Comparison of ENCODE assay signal across 8 mouse cellular contexts in the genomic region with DNA sequence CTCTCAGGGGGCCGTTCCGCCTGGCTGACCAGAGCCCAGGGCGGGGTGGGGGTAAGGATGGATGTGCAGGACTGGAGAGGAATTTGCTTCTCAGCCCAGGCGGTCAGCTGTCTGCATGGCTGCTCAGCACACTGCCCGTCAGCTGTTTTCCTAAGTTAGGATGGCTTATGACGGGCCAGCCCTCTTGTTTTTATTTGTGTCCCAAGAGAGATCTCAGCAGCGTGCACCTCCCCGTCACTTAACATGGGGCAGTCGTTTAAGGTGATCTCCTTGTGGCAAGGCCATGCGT. TPM values are rescaled to one million over a fixed set of nuclear protein-coding genes. Genes with fewer than 3 reads are reported as not detected.
DNase-seq lines count a peak whose midpoint lies in the region; ATAC-seq lines count a peak whose summit lies in the region.

No protein-coding gene starts in this region.

- H3K27ac ChIP-seq in brown adipose tissue, adult 24 weeks (replicated peaks; ENCODE audit: low read depth, low read length): peak overlapping the region; percentile 78
- H3K27ac ChIP-seq in heart, embryonic 16.5 days (ENCODE audit: low read length): peak overlapping the region; percentile 78
- H3K27ac ChIP-seq in neural tube, embryonic 12.5 days: no peak overlapping the region

- H3K36me3 ChIP-seq in heart, embryonic 16.5 days (ENCODE audit: control insufficient read depth, insufficient read depth): peaks cover 2% of the 10 kb centered on the region; the same call in 1 of the 2 replicates
- H3K36me3 ChIP-seq in neural tube, embryonic 12.5 days: no peaks in the 10 kb centered on the region

- H3K4me1 ChIP-seq in brown adipose tissue, adult 24 weeks (ENCODE audit: control insufficient read depth, insufficient read depth, insufficient read length, low read length): peaks cover 27% of the 10 kb centered on the region
- H3K4me1 ChIP-seq in heart, embryonic 16.5 days (ENCODE audit: control insufficient read depth, insufficient read depth, low read length): peaks cover 33% of the 10 kb centered on the region
- peaks cover 35% of the 10 kb centered on the region for H3K4me1 ChIP-seq in neural tube, embryonic 12.5 days

- peak overlapping the region; percentile 92 for H3K9ac ChIP-seq in heart, embryonic 16.5 days (ENCODE audit: low read length)
- peak overlapping the region; percentile 9; the same call in 1 of the 2 replicates for H3K9ac ChIP-seq in neural tube, embryonic 12.5 days

- H3K9me3 ChIP-seq in heart, embryonic 16.5 days (replicated peaks; ENCODE audit: control insufficient read depth, low read length): no peaks in the 10 kb centered on the region
- H3K9me3 ChIP-seq in neural tube, embryonic 12.5 days: no peaks in the 10 kb centered on the region

- peak overlapping the region; percentile 87 for H3K4me2 ChIP-seq in heart, embryonic 16.5 days (ENCODE audit: low read depth, low read length)
- peak overlapping the region; percentile 88 for H3K4me2 ChIP-seq in neural tube, embryonic 12.5 days (replicated peaks)

- peak; percentile 50 for DNase-seq in 3134 (ENCODE audit: extremely low read depth, insufficient read length, low spot score)
- peak; percentile 87 to 96 for DNase-seq in kidney, postnatal 25 days
- no peak for DNase-seq in thymus, postnatal 4 days
- DNase-seq in spleen, postnatal 10 days (ENCODE audit: low spot score in 2 of 2): no peak
- DNase-seq in left cerebral cortex, adult 11 months (ENCODE audit: low spot score): no peak

- peak overlapping the region; percentile 79 for H3K4me3 ChIP-seq in brown adipose tissue, adult 24 weeks (ENCODE audit: insufficient read depth, low read depth, low read length)
- peak overlapping the region; percentile 88 for H3K4me3 ChIP-seq in heart, embryonic 16.5 days (ENCODE audit: low read length)
- H3K4me3 ChIP-seq in neural tube, embryonic 12.5 days: 0 out of 2 replicates have a peak overlapping the region, but pooled peaks have one; percentile 83

- H3K27me3 ChIP-seq in heart, embryonic 16.5 days (ENCODE audit: control insufficient read depth, insufficient read depth, low read length): no peaks in the 10 kb centered on the region
- no peaks in the 10 kb centered on the region for H3K27me3 ChIP-seq in neural tube, embryonic 12.5 days (replicated peaks)

- WGBS in heart, embryonic 16.5 days: 40% methylated on average over 10 of the region's 10 CpGs
- WGBS in neural tube, embryonic 12.5 days: 33% methylated on average over 10 of the region's 10 CpGs

- ATAC-seq in heart, embryonic 16.5 days (replicated peaks; ENCODE audit: extremely low read depth, insufficient read depth, low FRiP score): no peak
- ATAC-seq in neural tube, embryonic 12.5 days (ENCODE audit: low FRiP score, low read depth): no peak

RNA-seq across cellular contexts. Expression of gene Pxn, which starts 2.3 kb away (rescaled TPM):
- 10.6 and 12.2 TPM in 2 replicates for polyA plus RNA-seq in brown adipose tissue, adult 24 weeks (2012; ENCODE audit: insufficient read depth, insufficient read length, missing spikeins)
- polyA plus RNA-seq in heart, embryonic 16.5 days (2015; fragmentation: Nextera tagmentation; extraction: Ambion mirVana): 39.1 and 40.6 TPM in 2 replicates
- 29.4 and 33.5 TPM in 2 replicates for polyA plus RNA-seq in neural tube, embryonic 12.5 days (2016; fragmentation: Nextera tagmentation; extraction: Ambion mirVana)

RNA-seq across cellular contexts. Expression of gene Sirt4, which starts 24.3 kb away (rescaled TPM):
- 11.4 and 18.4 TPM in 2 replicates for polyA plus RNA-seq in brown adipose tissue, adult 24 weeks (2012; ENCODE audit: insufficient read depth, insufficient read length, missing spikeins)
- polyA plus RNA-seq in heart, embryonic 16.5 days (2015; fragmentation: Nextera tagmentation; extraction: Ambion mirVana): 18.7 and 24.0 TPM in 2 replicates
- polyA plus RNA-seq in neural tube, embryonic 12.5 days (2016; fragmentation: Nextera tagmentation; extraction: Ambion mirVana): 23.8 and 24.9 TPM in 2 replicates

RNA-seq across cellular contexts. Expression of gene Pla2g1b, which starts 42.7 kb away (rescaled TPM):
- polyA plus RNA-seq in brown adipose tissue, adult 24 weeks (2012; ENCODE audit: insufficient read depth, insufficient read length, missing spikeins): not detected in 2 replicates
- 0.46 and 0.92 TPM in 2 replicates for polyA plus RNA-seq in heart, embryonic 16.5 days (2015; fragmentation: Nextera tagmentation; extraction: Ambion mirVana)
- polyA plus RNA-seq in neural tube, embryonic 12.5 days (2016; fragmentation: Nextera tagmentation; extraction: Ambion mirVana): not detected in 2 replicates

RNA-seq across cellular contexts. Expression of gene Rplp0, which starts 50.5 kb away (rescaled TPM):
- 575 and 685 TPM in 2 replicates for polyA plus RNA-seq in brown adipose tissue, adult 24 weeks (2012; ENCODE audit: insufficient read depth, insufficient read length, missing spikeins)
- polyA plus RNA-seq in heart, embryonic 16.5 days (2015; fragmentation: Nextera tagmentation; extraction: Ambion mirVana): 1,003 and 1,029 TPM in 2 replicates
- polyA plus RNA-seq in neural tube, embryonic 12.5 days (2016; fragmentation: Nextera tagmentation; extraction: Ambion mirVana): 843 and 890 TPM in 2 replicates

RNA-seq across cellular contexts. Expression of gene Gcn1l1, which starts 56.3 kb away (rescaled TPM):
- polyA plus RNA-seq in brown adipose tissue, adult 24 weeks (2012; ENCODE audit: insufficient read depth, insufficient read length, missing spikeins): 9.9 and 15.0 TPM in 2 replicates
- 20.9 and 27.6 TPM in 2 replicates for polyA plus RNA-seq in heart, embryonic 16.5 days (2015; fragmentation: Nextera tagmentation; extraction: Ambion mirVana)
- 47.1 and 51.9 TPM in 2 replicates for polyA plus RNA-seq in neural tube, embryonic 12.5 days (2016; fragmentation: Nextera tagmentation; extraction: Ambion mirVana)

Comparison
In these comparisons a context has a peak if more than half of its experiments do, and no peak if none do; other contexts are left out.
1. DNase-seq: peak in 3134 (single experiment) and kidney, postnatal 25 days (2 of 2); none in thymus, postnatal 4 days (single experiment), spleen, postnatal 10 days (0 of 2) and left cerebral cortex, adult 11 months (single experiment).
2. Peak in every context shown above with its lines, with median percentiles within 50 percentile points of each other: H3K4me3 ChIP-seq.